ENCODE assay signal across 16 mouse cellular contexts in the genomic region with DNA sequence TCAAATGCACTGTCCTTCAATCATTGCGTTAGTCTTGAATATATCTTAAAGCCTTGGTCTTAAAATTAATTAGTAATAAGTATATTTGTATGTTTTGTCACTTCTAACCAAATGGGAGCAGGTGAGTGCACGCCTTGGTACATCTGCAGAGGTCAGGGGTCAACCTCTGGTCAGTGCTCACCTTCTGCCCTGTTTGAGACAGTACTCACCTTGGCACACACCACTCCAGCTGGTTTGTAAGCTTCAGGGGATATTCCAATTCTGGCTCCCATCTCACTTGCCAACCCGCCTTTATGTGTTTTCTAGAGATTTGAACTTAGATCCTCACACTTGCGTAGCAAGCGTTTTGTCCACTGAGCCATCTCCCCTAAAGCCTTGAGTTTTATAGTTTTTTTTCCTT.
"Had no signal": no experiment of that assay in that cellular context is flagged by ENCODE, and none has a peak within 500 bp of the region (broad histone marks: within the 10 kb centered on the region; RNA-seq: fewer than 3 reads in every experiment).

No protein-coding gene starts in this region.

- H3K36me3 ChIP-seq: neural tube, embryonic 13.5 days; neural tube, embryonic 15.5 days; stomach, embryonic 15.5 days had no signal

- H3K27ac ChIP-seq: neural tube, embryonic 13.5 days; neural tube, embryonic 15.5 days; stomach, embryonic 15.5 days; stomach, postnatal 0 days had no signal

- H3K9ac ChIP-seq: neural tube, embryonic 13.5 days; neural tube, embryonic 15.5 days; stomach, embryonic 15.5 days had no signal

- H3K4me1 ChIP-seq: neural tube, embryonic 13.5 days; neural tube, embryonic 15.5 days had no signal

- H3K4me2 ChIP-seq: neural tube, embryonic 13.5 days; neural tube, embryonic 15.5 days; stomach, embryonic 15.5 days had no signal

- H3K9me3 ChIP-seq: neural tube, embryonic 13.5 days; neural tube, embryonic 15.5 days; stomach, embryonic 15.5 days had no signal

- H3K27me3 ChIP-seq: neural tube, embryonic 13.5 days; neural tube, embryonic 15.5 days; stomach, embryonic 15.5 days had no signal

- DNase-seq: retina, postnatal 1 day; right cerebral cortex, adult 18-20 months; right cerebral cortex, postnatal 14 days; right cerebral cortex, postnatal 25 days; right cerebral cortex, postnatal 4 days; spleen, adult 18-20 months; thymus, adult 18-20 months; thymus, adult 2 months; thymus, postnatal 14 days; thymus, postnatal 25 days; thymus, postnatal 36 days; thymus, postnatal 4 days had no signal

- H3K4me3 ChIP-seq: neural tube, embryonic 13.5 days; neural tube, embryonic 15.5 days; stomach, embryonic 15.5 days had no signal
